Mouse (Mus musculus): ENCODE results near the gene Aes.

Gene Aes

DNA sequence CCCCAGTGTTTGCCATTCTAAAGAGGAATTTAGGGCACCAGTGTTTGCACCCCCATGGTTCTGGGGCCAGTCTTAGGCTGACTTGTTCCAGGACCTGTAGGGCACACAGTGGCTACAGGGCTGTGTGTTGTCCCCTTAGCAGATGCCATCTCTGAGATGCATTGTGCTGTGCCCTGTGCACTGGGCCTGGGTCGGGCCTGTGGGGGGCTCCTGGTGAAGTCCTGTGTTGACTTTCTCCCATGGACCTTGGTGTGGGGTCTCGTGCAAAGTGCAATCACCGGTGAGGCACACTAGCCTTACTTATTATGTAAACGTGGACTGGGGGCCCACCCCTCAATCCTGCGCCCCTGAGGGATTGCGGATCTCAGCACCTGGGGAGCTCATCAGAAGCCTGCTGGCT, 3.1 kb downstream of the Aes start:
- in situ Hi-C loops (cut with MboI; ENCODE audit: low pct_unique_long_range_greater_than_20kb in 1 of 2, low sequenced_read_pairs in 2 of 2, unreplicated experiment in 1 of 2), result loop anchor here in 1 of 2 experiments (5.0 kb wide), 1 partner anchor 40 kb away; the partner anchor contains the start of gene Tle6

DNA sequence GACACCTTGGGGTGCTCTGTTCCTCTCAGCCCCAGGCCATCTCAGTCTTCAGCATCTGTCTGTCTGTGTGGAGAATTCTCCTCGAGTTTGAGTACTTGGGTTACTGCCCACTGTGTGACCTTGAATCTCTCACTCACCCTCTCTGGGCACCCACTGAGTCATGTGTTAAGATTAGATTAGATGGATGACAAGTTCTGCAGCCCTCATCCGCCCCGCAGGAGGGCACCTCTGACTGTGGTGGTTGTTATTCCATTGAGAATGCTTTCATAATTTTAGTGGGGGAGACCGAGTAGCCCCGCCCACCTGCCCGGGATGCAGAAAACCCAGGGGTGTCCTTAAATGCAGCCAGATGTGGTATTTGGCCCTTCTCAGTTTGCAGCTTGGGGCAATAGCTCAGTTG, 4.2 kb downstream of the Aes start:
- in situ Hi-C loops (cut with MboI; ENCODE audit: low pct_unique_long_range_greater_than_20kb in 1 of 2, low sequenced_read_pairs in 2 of 2, unreplicated experiment in 1 of 2), result loop anchor here in 1 of 2 experiments (5.0 kb wide), 1 partner anchor 39 kb away; the partner anchor contains the start of gene Tle6

- in situ Hi-C loops (cut with MboI; ENCODE audit: low pct_unique_long_range_greater_than_20kb in 1 of 2, low sequenced_read_pairs in 2 of 2, unreplicated experiment in 1 of 2), result loop anchor here in 1 of 2 experiments (5.0 kb wide), 1 partner anchor 38 kb away; the partner anchor contains the start of gene Tle6
Measured at GRCm38 (mm10) chr10:81564216-81564615, 4.9 kb downstream of the Aes start.

GRCm38 (mm10) chr10:81564734-81565133, 5.4 kb downstream of the Aes start:
- in situ Hi-C loops (cut with MboI; ENCODE audit: low pct_unique_long_range_greater_than_20kb in 1 of 2, low sequenced_read_pairs in 2 of 2, unreplicated experiment in 1 of 2), result loop anchor here in 1 of 2 experiments (5.0 kb wide), 1 partner anchor 38 kb away; the partner anchor contains the start of gene Tle6

- in situ Hi-C loops (cut with MboI; ENCODE audit: low pct_unique_long_range_greater_than_20kb in 1 of 2, low sequenced_read_pairs in 2 of 2, unreplicated experiment in 1 of 2), result no loop called here
Measured at GRCm38 (mm10) chr10:81565257-81566228, 6.3 kb downstream of the Aes start.

DNA sequence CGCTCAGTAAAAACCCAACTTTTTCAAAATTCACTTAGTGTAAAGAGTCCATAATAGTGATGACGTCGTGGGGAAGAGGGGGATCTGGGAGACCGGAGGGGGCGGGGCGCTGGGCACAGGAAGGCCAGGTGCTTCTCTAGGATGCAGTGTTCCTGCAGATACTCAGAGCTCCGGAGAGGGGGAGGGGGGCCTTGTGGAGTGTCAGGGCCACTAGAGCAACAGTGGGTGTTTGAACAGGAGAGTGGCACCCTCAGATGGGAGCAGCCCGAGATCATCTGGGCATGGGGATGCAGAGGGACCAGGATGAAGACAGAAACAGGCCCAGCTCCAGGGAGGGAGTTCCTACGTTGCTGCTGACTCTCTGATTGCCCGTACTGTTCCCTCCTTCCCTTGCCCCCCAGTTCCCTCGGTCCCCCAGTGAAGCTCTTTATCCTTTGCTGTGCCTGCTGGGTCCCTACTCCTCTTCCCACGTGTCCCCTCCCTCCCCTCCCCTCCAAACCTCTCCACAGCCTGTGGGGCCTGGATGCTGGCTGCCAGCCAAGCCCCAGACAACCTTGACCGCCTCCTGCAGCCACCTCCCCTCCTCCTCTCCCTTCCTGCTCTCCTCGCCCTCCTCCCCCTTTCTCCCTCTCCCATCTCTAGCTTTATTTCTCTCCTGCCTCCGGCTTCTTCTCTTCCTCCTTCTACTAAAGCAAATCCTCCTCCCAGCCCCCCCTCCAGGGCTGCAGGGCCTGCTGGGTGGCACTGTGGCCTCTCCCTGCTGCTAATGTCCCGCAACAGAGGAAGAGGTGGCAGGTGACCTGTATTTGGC, 9.3 kb downstream of the Aes start:
- in situ Hi-C loops (cut with MboI; ENCODE audit: low pct_unique_long_range_greater_than_20kb in 1 of 2, low sequenced_read_pairs in 2 of 2, unreplicated experiment in 1 of 2), result no loop called here

DNA sequence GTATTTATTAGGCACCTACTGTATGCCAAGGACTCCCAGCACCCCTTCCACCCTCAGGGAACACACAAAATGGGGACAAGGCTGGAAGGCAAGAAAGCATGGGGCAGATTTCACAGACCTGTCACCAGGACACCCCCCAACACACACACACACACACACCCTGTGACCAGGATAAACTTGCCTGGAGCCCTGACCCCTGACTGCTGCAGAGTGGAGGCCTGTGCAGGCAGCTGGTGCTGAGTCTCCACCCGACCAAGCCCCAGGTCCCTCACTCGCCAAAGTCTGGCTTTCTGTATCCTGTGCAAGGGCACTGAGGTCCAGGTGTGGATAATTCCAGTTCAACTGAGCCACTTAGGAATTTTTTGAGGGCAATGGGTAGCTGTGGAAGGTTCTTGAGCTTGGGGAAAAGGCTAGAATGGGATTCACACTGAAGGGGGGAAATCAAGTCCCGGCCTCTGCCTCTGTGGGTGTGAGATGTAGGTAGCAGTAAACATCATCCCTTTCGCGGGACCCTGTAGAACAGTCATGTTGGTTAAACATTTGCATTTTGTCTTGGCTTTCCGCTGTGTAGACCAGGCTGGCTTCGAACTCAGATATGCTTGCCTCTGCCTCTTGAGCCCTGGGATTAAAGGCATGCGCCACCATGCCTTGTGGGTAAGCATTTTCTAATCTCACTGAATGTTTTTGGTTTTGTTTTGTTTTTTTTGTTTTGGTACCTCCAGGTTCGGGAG, 10.4 kb downstream of the Aes start:
- in situ Hi-C loops (cut with MboI; ENCODE audit: low pct_unique_long_range_greater_than_20kb in 1 of 2, low sequenced_read_pairs in 2 of 2, unreplicated experiment in 1 of 2), result no loop called here

DNA sequence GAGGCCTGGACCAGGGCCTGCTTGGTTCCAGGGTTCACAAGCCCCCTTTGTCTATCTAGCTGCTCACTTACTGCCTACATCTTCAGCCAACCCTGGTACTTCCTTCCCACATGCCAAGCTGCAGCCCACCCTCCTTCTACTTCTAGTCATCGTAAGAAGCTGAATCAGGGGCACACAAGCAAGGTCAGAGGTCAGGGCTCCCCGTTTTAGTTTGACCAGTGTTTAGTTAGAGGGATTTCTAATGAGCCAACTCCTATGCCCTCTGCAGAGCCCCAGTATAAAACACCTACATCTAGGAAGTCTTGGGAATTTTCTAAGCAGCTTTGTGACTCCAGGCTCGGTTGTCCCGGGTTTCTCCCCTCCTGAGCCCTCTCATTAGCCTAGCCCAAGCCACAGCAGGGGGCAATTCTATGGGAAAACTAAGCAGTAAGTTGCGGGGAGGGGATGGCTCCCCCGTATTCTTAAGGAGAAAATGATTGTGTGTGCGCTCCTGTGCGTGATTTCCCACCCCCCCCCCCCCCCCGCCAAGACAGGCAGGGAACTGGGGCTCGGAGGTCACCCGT, 11.0 kb downstream of the Aes start:
- in situ Hi-C loops (cut with MboI; ENCODE audit: low pct_unique_long_range_greater_than_20kb in 1 of 2, low sequenced_read_pairs in 2 of 2, unreplicated experiment in 1 of 2), result no loop called here

DNA sequence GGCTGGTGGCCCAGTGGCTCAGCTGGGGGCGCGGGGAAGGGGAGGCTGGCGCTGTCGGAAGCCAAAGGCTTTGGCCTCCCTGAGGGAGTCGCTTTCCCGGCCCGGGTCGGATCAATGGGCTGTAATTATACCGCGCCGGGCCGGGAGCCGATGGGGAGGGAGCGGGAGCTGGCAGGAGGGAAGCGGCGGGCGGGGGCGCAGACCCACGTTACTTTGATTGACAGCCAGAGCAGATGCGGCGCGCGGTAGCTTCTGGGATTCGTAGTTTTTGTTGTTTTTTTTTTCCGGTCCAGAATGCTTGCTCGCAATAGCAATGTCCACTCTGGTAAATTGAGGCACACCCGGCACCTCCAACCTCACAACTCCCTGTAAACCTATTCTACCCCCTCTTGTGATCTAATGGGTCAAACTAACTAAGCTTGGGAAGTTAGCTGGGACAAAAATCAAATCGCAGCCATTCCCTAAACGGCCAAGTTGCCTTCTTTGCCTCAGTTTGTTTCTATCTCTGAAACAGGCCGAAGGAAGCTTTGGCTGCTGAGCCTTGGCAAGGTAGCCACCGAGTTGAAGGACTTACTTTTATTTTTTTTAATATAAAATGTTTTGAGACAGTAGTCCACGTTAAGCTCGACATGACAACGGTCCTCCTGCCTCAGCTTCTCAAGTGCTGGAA, 11.7 kb downstream of the Aes start:
- in situ Hi-C loops (cut with MboI; ENCODE audit: low pct_unique_long_range_greater_than_20kb in 1 of 2, low sequenced_read_pairs in 2 of 2, unreplicated experiment in 1 of 2), result no loop called here

- in situ Hi-C loops (cut with MboI; ENCODE audit: low pct_unique_long_range_greater_than_20kb in 1 of 2, low sequenced_read_pairs in 2 of 2, unreplicated experiment in 1 of 2), result no loop called here
Measured at GRCm38 (mm10) chr10:81571501-81571876, 12.2 kb downstream of the Aes start.

- in situ Hi-C loops (cut with MboI; ENCODE audit: low pct_unique_long_range_greater_than_20kb in 1 of 2, low sequenced_read_pairs in 2 of 2, unreplicated experiment in 1 of 2), result no loop called here
Measured at GRCm38 (mm10) chr10:81572133-81572671, 12.9 kb downstream of the Aes start.

DNA sequence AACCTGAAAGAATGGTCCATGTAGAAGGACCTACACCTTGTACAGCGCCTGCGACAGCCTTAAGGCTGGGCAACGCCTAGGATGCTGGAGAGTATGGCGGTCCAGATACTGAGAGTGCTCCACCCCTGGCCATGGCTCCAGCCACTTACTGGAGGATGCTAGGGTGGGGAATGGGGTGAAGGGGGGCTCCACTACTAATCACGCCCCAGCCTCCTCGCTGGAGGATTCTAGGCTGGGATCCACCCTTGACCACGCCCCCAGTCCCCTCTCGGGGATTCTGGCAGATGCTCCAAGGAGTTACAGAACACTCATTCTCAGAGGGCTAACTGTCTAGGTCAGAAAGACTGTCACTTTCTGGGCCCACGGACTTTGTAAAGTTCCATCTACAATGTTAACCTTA, 13.7 kb downstream of the Aes start:
- in situ Hi-C loops (cut with MboI; ENCODE audit: low pct_unique_long_range_greater_than_20kb in 1 of 2, low sequenced_read_pairs in 2 of 2, unreplicated experiment in 1 of 2), result no loop called here

DNA sequence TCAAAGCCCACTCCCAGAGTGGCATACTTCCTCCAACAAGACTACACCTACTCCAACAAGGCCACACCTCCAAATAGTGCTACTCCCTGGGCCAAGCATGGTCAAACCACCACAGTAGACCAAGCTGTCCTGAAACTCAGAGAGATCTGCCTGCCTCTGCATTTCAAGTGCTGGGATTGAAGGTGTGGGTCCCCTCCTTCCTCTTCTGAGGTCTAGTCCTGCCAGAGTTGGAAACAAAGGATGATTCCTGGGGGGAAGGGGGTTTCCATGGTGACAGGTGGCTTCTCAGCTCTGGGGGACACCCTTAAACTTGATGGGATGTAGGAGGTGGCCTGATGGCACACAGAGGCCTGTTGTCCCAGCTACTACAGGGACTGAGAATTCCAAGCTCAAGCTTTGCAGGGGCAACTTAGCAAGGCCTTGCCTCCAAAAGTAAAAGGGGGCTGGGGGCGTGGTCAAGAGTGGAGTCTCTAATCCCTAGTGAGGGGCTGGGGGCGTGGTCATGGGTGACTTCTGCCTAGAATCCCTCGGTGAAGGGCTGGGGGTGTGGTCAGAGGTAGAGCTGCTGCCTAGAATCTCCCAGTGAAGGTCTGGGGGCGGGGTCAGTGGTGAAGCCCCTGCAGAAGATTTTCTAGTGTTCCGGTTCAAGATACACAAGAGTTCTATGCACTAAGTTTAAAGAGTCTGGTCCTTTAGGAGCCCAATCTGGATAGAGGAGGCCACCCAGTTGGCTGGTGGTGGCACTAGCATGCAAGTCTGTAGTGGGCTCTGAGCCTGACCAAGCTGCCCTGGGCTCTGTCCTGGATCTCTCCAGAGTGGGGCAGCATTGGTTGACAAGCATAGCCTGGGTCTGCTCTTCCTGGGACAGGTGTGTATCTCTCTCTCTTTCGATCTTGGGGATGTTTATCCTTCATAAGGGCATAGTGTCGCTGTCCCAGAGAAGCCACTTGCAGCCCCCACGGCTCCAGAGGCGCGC, 15.1 kb downstream of the Aes start, which contains the start of gene Tle2:
TSS of gene Tle2 (plus strand) at position 481 of the 976 bp plus-strand sequence.
- in situ Hi-C loops (cut with MboI; ENCODE audit: low pct_unique_long_range_greater_than_20kb in 1 of 2, low sequenced_read_pairs in 2 of 2, unreplicated experiment in 1 of 2), result no loop called here

- in situ Hi-C loops (cut with MboI; ENCODE audit: low pct_unique_long_range_greater_than_20kb in 1 of 2, low sequenced_read_pairs in 2 of 2, unreplicated experiment in 1 of 2), result no loop called here
Measured at GRCm38 (mm10) chr10:81575208-81575631, 15.9 kb downstream of the Aes start.

DNA sequence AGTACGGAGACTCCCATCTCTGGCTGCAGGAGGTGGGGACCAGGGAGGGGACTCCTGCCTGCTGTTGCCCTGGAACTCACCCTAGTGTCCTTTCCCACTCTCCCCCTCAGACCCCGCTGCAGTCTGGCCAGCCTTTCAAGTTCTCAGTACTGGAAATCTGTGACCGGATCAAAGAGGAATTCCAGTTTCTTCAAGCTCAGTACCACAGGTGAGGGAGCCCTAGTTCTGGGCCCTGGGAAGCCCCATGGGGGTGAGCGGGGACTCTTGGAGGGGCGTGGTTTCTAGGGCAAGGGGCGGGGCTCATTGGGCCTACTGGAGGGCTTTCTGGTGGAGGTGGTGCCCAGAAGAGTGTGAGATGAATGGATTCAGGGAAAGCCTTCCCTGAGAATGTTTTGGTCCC, 16.4 kb downstream of the Aes start:
- in situ Hi-C loops (cut with MboI; ENCODE audit: low pct_unique_long_range_greater_than_20kb in 1 of 2, low sequenced_read_pairs in 2 of 2, unreplicated experiment in 1 of 2), result no loop called here

DNA sequence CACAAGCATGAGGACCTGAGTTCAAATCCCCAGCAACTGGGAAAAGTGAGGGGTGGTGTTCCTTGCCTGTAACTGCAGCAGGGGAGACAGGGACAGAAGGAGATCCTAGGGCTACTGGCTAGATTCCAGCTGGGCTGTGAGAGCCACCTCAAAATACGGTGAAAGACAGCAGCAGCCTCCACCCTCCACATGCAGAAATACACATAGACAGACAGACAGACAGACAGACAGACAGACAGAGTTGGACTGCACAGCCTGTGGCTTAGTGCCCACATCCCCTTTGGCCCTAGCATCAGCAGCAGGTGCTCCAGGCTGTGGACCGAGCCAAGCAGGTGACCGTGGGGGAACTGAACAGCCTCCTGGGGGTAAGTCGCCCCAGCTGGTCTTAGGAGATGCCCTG, 20.7 kb downstream of the Aes start:
- in situ Hi-C loops (cut with MboI; ENCODE audit: low pct_unique_long_range_greater_than_20kb in 1 of 2, low sequenced_read_pairs in 2 of 2, unreplicated experiment in 1 of 2), result no loop called here

Data from mouse embryonic stem cell (cell line).